Mouse (Mus musculus) stomach, postnatal 0 days (tissue): ENCODE results near the gene Hist1h2bg.

Experiments
- CTCF ChIP-seq: IDR thresholded peaks from 2 replicates; pipeline ENCODE4 v1.5.1; 2016; ENCODE audit warnings: antibody characterized with exemption, low read depth, mild to moderate bottlenecking, moderate library complexity
- EP300 ChIP-seq: optimal IDR thresholded peaks from 2 replicates; pipeline ENCODE3; 2016; ENCODE audit warnings: antibody characterized with exemption

- TF ChIP-seq EP300: no peak
- no peak for TF ChIP-seq CTCF
Measured at GRCm38 (mm10) chr13:23572218-23573033, 1.2 kb downstream of the Hist1h2bg start.
